Mouse (Mus musculus) spleen, embryonic (tissue): ENCODE measurements around the gene Fam207a.

ENCODE experiments used
- CTCF ChIA-PET: fragments of 350-600 bp; sonication (Branson Sonifier 250); formaldehyde crosslinking; loops from one replicate; lab custom pipeline; 2022; lab: Charles Lee

Gene Fam207a

DNA sequence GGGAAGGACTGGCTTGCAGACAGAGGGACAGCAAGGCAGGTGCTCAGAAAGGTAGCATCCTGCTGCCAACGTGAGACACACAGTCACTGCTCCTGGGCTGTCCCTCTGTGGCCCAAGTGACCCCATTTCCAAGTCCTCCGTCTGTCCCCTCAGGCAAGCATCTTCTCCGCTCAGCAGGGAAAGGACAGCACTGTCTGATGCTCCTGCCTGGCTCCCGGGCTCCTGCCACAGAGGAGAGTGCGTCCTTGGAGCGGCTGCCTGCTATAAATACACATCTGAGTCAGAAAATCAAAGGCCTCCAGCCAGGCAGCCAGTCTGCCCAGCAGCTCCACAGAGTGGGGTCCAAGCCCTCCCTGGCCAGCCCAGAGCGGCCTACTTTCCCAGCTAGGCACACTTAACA, 59.1 kb downstream of the Fam207a start:
- CTCF ChIA-PET = no interaction called here

DNA sequence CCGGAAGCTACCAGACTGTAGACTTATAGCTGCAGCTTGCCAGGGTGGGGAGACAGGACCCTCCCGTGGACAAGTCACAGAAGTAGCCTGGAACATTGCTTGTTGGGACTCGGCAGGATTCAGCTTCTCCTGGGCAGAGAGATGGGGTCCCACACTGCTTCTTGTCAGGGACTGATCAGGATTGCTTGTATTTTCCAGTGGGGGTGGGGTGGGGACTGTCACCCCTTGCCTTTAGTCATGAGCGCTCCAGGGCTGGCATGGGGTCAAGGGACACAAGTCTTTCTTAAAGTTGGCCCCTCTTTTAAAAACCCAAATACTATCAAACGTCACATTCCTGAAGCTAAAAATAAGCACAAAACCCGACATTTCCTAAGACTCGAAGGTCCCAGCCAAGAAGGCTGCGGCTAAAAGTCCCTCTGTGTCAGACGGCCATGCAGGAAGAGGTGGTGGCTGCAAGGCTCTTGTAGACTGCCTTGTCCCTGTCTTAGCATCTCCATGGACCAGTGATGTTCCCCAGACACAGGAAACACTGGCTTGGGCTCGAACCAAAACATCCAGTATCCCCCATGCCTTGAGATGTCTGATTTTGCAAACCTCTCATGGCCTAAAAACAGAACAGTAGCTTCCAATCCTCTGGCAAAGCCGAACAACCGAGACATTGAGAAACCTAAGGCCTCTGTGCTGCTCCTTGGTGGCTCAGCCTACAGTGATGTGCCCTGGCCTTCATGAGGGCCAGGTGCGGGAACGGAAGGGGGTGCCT, 60.2 kb downstream of the Fam207a start:
- CTCF ChIA-PET = no interaction called here

DNA sequence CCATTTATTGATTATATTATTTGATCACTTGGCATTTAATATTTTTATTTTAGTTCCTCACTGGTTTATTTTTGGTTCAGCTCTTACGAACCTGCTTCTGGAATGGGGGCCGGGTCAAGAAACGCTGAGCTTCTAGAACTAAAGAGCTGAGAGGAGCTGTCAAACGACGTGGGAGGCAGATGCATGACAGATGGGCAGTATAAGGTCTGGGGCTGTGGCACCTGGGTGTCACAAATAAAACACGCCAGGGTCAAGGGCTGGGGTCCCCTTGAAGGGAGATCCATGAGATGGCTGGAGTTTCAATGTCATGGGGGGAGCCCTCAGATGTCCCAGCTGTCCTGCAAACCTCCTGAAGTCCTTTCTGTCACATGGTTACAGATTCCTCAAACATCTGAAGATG, 60.8 kb downstream of the Fam207a start:
- CTCF ChIA-PET = no interaction called here

DNA sequence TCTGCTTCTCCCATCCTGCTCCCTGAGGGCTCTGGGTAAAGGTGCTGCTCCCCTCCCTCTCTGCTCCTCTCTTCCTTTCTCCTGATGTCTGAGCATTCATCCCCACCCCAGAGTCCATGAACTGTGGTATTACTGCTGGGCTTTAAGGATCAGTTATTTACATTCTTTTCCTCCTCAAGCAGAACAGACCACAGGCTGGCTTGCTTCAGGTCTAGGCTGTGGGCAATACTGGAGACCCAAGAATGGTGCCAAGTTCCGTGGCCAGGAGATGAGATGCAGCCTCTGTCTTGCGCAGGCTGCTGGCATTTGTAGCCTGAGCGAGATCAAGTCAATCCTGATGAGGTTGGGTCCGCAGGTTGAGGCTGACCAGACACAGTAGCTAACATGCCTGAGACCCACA, 63.8 kb downstream of the Fam207a start:
- CTCF ChIA-PET = no interaction called here

DNA sequence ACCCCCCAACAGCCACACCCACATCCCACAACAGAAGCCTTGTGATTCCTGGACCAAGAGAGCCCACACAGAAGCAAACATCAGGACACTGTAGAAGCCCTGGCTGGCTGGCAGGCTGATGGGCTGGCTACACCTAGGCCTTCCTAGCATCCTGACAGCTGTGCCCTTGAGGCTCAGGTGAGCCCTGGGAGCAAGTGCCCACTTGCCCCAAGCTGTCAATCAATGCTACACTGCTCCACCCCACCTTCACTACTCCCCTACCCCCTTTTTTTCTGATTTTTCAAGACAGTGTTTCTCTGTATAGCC, 65.5 kb downstream of the Fam207a start:
- CTCF ChIA-PET = no interaction called here

DNA sequence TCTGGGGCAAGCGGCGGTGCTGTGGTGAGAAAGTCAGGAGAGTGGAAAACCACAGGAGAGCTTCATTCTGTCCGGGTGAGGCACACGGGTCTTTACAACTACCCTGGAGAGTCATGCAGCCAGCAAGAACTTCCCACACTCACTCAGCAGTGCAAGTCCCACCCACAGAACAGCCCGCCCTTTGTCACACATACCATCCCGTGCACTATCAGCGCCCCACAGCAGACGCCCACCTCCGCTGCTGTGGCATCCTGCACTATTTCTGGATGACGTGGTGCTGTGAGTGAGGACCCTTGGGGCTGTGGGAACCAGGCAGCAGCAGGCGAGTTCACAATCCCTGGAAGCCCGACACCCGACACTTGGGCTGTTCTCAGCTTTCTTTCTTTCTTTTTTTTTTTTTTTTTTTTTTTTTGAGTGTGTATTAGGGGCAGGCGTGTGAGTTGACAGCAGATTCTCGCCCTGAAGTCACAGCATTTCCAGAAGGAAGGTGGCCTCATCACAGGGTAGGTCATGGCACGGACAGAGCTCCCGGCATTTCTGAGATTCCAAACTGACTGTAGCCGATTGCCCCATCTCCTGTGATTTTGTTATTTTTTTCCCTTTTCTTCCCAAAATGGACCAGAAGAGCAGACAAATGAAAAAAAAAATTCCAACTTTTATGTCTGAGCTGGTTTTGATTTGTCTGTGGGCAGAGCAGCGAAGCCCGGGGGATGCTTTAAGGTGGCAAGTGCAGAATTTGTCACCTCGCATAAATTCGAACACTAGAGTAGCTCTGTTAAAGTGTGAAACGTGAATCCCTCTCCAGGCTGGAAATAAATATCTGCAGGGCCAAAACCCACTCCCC, 66.0 kb downstream of the Fam207a start:
- CTCF ChIA-PET = no interaction called here

DNA sequence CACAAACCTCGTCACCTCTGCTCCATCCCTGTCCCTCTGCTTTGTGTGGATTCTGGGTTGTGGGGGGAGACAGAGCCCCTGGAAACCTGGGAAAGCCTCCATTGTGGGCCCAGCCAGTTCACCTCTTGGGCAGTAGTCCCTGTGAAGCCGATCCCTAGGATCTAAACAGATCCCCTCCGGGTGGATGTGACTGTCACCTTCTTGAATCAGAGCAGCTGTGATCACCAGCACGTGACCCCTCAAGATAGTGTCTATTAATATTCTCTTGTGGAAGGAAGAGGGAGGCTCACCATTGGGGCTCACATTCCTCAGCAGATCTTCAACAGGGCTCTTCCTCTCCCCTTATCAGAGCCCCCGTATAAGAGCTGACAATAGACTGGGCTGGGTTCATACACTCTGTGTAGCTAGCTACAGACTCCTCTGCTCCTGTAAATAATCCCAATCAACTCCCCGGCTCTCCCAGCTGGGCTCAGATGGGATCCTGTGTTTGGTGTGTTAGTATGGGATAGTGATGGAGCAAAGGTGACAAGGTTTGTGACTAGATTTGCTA, 66.8 kb downstream of the Fam207a start:
- CTCF ChIA-PET = no interaction called here

DNA sequence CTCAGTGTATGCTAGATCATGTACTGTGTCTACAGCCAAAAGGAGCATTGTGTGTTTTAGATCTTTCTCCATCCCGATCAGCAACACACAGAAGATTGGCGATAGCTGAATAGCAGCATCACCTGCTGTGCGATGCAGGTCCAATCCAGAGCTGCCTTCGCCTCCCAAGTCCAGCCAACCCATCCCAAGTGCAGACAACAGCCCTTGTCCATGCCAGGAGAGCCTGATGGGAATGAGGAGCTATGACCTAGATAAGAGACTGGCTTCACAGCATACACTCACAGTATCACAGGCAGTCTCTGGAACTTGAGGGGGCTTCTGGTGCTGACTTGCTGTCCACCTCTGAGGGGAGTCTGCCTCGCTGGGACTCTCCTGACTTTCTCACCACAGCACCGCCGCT, 67.4 kb downstream of the Fam207a start:
- CTCF ChIA-PET = no interaction called here

DNA sequence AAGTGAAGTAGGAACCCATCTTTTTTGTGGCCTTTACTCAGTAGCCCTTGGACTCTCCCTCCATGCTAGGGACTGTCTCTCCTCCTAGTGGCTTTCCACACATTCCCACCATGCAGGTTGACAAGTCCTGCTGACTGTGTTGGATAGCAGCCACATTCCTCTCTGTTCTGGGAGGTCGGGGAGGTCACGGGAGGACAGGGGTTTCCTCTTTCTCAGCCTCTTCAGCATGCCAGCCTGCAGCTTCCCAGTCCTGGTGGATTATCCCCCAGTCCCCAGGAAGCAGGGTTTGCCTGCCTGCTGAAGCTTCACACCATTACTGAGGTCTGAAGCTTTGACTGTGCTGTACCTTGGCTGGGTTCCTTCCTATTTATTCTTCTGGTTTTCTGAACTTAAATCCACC, 67.8 kb downstream of the Fam207a start:
- CTCF ChIA-PET = no interaction called here

DNA sequence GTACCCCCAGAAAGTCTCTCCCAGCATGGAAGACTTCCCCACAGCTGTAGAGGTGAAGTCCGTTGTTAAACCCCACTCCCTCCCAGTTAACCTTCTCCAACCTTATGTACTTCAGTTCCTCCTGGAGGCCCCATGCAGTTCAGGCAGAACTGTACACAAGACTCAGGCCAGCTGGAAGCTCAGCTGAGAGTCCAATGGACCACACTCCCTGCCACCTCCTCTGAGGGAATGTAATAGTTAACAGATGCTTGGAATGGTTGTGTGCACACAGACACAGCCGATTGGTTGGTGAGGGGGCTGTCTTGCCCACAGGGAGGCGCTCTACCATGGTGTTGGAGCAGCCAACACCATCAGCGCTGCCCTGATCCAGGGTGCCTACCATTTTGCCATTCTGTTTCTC, 73.3 kb downstream of the Fam207a start:
- CTCF ChIA-PET = interaction anchor here (0.7 kb wide), 1 partner anchor 33 kb away, joined by 5 read pairs; no protein-coding TSS in a partner anchor

DNA sequence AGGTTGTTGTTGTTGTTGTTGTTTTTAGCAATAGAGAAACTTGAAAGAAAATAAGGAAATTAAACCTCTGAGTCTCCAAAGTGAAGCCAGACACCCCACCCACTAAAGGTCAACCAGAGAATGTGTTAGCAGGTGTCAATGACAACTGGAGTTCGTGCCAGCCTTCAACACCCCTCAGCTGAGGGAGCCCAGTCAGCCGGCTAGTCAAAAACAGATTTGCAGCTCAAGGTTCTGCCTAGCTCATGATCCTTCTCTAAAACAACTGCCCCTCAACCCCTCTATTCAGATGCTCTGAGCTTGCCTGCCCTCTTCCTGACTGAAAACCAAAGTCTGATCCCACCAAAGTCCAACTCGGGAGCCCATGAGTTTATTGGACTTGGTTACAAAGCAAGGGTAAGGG, 73.8 kb downstream of the Fam207a start:
- CTCF ChIA-PET = no interaction called here

DNA sequence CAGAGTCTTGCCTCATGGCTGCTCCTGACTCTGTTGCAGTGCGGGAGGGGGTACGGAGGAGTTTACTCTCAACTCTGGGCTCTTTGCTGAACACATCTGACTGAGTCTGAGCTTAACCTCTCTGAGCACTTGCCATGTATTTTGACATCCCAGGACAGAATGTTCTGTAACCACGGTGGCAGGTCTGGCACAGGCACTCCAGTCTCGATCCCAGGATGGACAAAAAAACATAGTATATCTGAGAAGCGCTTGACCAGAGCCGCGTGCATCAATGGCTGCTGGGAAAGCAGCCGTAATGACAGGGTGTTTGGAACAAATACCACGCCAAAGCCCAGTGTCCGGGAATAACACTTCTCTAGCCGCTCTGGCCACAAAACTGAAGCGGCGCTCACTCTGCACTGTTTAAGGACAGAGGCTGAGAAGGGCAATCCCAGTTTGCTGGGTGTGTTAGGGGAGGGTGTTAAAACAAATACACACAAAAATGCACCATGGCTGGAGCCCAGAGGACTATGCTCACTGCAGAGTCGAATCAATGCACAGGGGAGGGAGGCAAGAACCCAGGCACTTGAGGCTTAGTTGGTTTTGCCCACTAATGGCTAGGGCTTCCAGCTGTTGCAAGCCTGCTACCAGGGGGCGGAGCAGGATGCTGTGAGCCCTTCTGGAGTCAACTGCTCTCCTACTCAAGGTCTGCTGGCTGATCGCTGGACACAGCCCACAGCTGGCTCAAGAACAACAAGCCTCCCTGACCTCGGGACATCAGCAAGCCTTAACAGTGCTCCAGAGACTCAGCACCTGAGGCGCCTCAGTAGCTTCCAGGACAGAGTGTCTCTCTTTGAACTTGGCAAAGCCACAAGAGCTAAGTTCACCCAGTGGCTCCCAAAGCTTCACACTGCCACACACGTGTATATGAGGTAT, 74.5 kb downstream of the Fam207a start:
- CTCF ChIA-PET = no interaction called here

DNA sequence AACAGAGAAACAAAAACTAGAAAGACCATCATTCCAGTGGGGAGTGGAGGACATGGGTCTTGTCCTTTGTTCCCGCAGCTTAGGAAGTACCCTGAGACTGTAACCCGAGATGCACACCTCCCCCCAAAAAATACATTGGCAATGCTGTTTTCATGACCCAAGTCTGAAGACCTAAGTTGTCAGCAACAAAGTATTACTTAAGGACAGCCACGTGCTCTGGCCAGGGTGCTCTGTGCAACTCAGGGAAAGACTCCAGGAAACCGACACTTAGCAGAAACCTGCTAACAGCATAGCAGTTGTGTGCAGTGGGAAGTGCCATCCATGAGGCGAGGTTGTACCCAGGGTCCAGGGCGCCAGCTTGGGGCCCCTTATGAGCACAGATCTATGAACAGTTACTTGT, 75.3 kb downstream of the Fam207a start:
- CTCF ChIA-PET = no interaction called here

DNA sequence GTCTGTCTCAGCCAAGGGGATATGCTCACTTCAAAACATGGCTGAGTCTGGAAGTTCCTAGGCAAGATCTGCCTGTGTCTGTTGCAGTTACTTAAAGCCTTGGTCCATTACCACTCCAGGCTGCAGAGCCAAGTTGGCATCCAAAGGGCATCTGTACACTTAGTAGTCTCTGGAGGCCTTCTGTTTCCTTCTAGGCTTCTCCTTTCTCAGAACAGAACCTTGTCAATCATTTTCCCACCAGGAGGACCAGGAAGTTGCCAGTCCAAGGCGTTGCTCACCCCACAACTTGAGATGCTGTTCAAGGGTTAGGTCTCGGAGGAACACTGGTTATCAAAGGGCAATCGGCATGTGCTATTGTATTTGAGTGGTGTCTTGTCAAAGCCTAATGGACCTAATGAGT, 76.6 kb downstream of the Fam207a start:
- CTCF ChIA-PET = no interaction called here

DNA sequence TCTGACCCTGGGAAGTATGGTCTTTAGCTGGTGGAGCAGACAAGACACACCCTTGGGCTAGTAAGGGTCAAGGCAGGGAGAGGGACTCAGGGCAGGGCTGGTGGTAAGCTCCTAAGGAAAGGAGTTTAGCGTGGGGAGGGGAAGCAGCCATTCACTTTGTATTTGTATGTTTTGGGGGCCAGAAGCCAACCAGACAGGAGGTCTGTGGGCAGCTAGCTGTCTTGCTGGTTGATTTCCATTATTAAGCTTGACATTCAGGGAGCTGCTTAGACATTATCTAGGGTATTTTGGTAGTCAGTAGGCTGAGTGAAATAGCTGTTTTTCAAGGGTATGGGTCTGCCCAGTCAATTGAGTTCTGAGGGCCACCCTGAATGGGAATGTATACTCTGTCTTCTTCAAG, 77.6 kb downstream of the Fam207a start:
- CTCF ChIA-PET = no interaction called here
